Mouse (Mus musculus) small intestine, adult 2 months (tissue): ENCODE results near the gene Ugt1a8.

Experiments used
- CTCF ChIP-seq: fragments of 200-500 bp; IDR thresholded peaks from 2 replicates; pipeline ENCODE4 v1.5.1; 2012; ENCODE audit warnings: low read depth, mild to moderate bottlenecking, control low read depth, inconsistent platforms, low read length, moderate library complexity, mixed read lengths; ENCODE audit not compliant: insufficient replicate concordance, insufficient read length; ENCODE audit errors: extremely low read depth
- POLR2A ChIP-seq: fragments of 200-500 bp; IDR thresholded peaks from 2 replicates; pipeline ENCODE4 v1.6.1; 2012; ENCODE audit warnings: low read depth, mild to moderate bottlenecking, control low read depth, inconsistent platforms, low read length, moderate library complexity

GRCm38 (mm10) chr1:88217576-88217975 lies 130.0 kb downstream of the Ugt1a8 start:
- no peak for TF ChIP-seq CTCF
- TF ChIP-seq POLR2A = no peak
